Mouse (Mus musculus) embryo, embryonic 11.5 days (tissue): ENCODE data around the gene Umad1.

Experiments
- DNase-seq: peaks from one replicate; pipeline ENCODE4 v3.0.0-alpha.2; 2012; ENCODE audit warnings: low read depth, low spot score

Gene Umad1

GRCm38 (mm10) chr6:8416802-8417569, 157.9 kb downstream of the Umad1 start:
- DNase-seq = no peak

- DNase-seq = no peak
These were observed 160.5 kb downstream of the Umad1 start for GRCm38 (mm10) chr6:8419485-8420186.

- DNase-seq = no peak
These were observed 161.1 kb downstream of the Umad1 start for GRCm38 (mm10) chr6:8420187-8420503.

- no peak for DNase-seq
These were observed 162.3 kb downstream of the Umad1 start for GRCm38 (mm10) chr6:8421421-8421820.

GRCm38 (mm10) chr6:8421959-8422581, 163.0 kb downstream of the Umad1 start:
- no peak for DNase-seq

- DNase-seq = no peak
These were observed 164.1 kb downstream of the Umad1 start for GRCm38 (mm10) chr6:8423142-8423541.

GRCm38 (mm10) chr6:8427692-8428091, 168.6 kb downstream of the Umad1 start:
- no peak for DNase-seq

- no peak for DNase-seq
These were observed 171.6 kb downstream of the Umad1 start for GRCm38 (mm10) chr6:8430610-8431234.

GRCm38 (mm10) chr6:8433179-8433578, 174.1 kb downstream of the Umad1 start:
- DNase-seq = no peak

GRCm38 (mm10) chr6:8437937-8438336, 178.8 kb downstream of the Umad1 start:
- DNase-seq = no peak

- DNase-seq = no peak
These were observed 182.7 kb downstream of the Umad1 start for GRCm38 (mm10) chr6:8441814-8442213.

GRCm38 (mm10) chr6:8446786-8447185, 187.7 kb downstream of the Umad1 start:
- peak; percentile 16 for DNase-seq

- DNase-seq = no peak
These were observed 196.5 kb downstream of the Umad1 start for GRCm38 (mm10) chr6:8455599-8455998.

- DNase-seq = no peak
These were observed 199.5 kb downstream of the Umad1 start for GRCm38 (mm10) chr6:8458596-8458995.

- no peak for DNase-seq
These were observed 203.4 kb downstream of the Umad1 start for GRCm38 (mm10) chr6:8462447-8462846.

- no peak for DNase-seq
These were observed 206.3 kb downstream of the Umad1 start for GRCm38 (mm10) chr6:8465388-8465787.

GRCm38 (mm10) chr6:8465985-8466384, 206.9 kb downstream of the Umad1 start:
- DNase-seq = no peak

- no peak for DNase-seq
These were observed 208.7 kb downstream of the Umad1 start for GRCm38 (mm10) chr6:8467667-8468337.

- no peak for DNase-seq
These were observed 210.8 kb downstream of the Umad1 start for GRCm38 (mm10) chr6:8469918-8470317.

- DNase-seq = no peak
These were observed 213.0 kb downstream of the Umad1 start for GRCm38 (mm10) chr6:8472125-8472524.

- DNase-seq = no peak
These were observed 213.8 kb downstream of the Umad1 start for GRCm38 (mm10) chr6:8472915-8473314.

- DNase-seq = no peak
These were observed 214.4 kb downstream of the Umad1 start for GRCm38 (mm10) chr6:8473498-8473897.
